Comparison of ENCODE assay signal across 9 mouse cellular contexts in genomic region chr12:112617184-112617583, GRCm38 (mm10). TPM values are rescaled to one million over a fixed set of nuclear protein-coding genes. Genes with fewer than 3 reads are reported as not detected.
DNase-seq lines count a peak whose midpoint lies in the region; ATAC-seq and TF ChIP-seq lines count a peak whose summit lies in the region.
"Had no signal": no experiment of that assay in that cellular context is flagged by ENCODE, and none has a peak within 500 bp of the region (broad histone marks: within the 10 kb centered on the region; RNA-seq: fewer than 3 reads in every experiment).

No protein-coding gene starts in this region.

- no peak for TF ChIP-seq CTCF in C2C12 (IDR thresholded peaks at IDR 0.05; ENCODE audit: control insufficient read depth, insufficient read depth, insufficient read length)

- H3K27ac ChIP-seq in heart, embryonic 16.5 days (ENCODE audit: low read length) = peak overlapping the region; percentile 98
- H3K27ac ChIP-seq: embryonic facial prominence, embryonic 12.5 days; lung, embryonic 15.5 days had no signal

- DNase-seq in 3T3-L1 (ENCODE audit: low read depth, low spot score) = peak; percentile 79
- DNase-seq in c-Kit-positive CD71-positive TER-119-positive erythroid progenitor cells, embryonic 14.5 days (ENCODE audit: low spot score) = no peak
- DNase-seq in cerebellum, postnatal 25 days = no peak
- no peak for DNase-seq in cerebellum, adult 9-10 months

- no peak overlapping the region for H3K9ac ChIP-seq in heart, embryonic 16.5 days (ENCODE audit: low read length)
- H3K9ac ChIP-seq: embryonic facial prominence, embryonic 12.5 days; lung, embryonic 15.5 days had no signal

- peaks cover 35% of the 10 kb centered on the region for H3K36me3 ChIP-seq in C2C12 (ENCODE audit: control insufficient read depth, insufficient read depth)
- no peaks in the 10 kb centered on the region for H3K36me3 ChIP-seq in heart, embryonic 16.5 days (ENCODE audit: control insufficient read depth, insufficient read depth)
- H3K36me3 ChIP-seq: embryonic facial prominence, embryonic 12.5 days; lung, embryonic 15.5 days had no signal

- peaks cover 33% of the 10 kb centered on the region for H3K4me1 ChIP-seq in heart, embryonic 16.5 days (ENCODE audit: control insufficient read depth, insufficient read depth, low read length)

- 56% methylated on average over 11 of the region's 11 CpGs for WGBS in heart, embryonic 16.5 days

- no peaks in the 10 kb centered on the region for H3K79me3 ChIP-seq in C2C12 (ENCODE audit: low read depth)

- ATAC-seq in heart, embryonic 16.5 days (replicated peaks; ENCODE audit: extremely low read depth, insufficient read depth, low FRiP score) = no peak
- peak; percentile 37 for ATAC-seq in megakaryocyte progenitor cell, adult 5-6 weeks (replicated peaks; ENCODE audit: poor library complexity)

- no peaks in the 10 kb centered on the region for H3K79me2 ChIP-seq in C2C12 (ENCODE audit: control insufficient read depth, insufficient read depth)

- no peak overlapping the region for H3K4me3 ChIP-seq in C2C12 (ENCODE audit: insufficient read depth, poor library complexity, severe bottlenecking)
- no peak overlapping the region for H3K4me3 ChIP-seq in heart, embryonic 16.5 days (ENCODE audit: low read length)
- H3K4me3 ChIP-seq: embryonic facial prominence, embryonic 12.5 days; lung, embryonic 15.5 days had no signal

- no peaks in the 10 kb centered on the region for H3K9me3 ChIP-seq in heart, embryonic 16.5 days (replicated peaks; ENCODE audit: control insufficient read depth, low read length)
- H3K9me3 ChIP-seq: embryonic facial prominence, embryonic 12.5 days; lung, embryonic 15.5 days had no signal

- no peaks in the 10 kb centered on the region for H3K27me3 ChIP-seq in C2C12 (ENCODE audit: control insufficient read depth, insufficient read depth, insufficient read length)
- H3K27me3 ChIP-seq in heart, embryonic 16.5 days (ENCODE audit: control insufficient read depth, insufficient read depth, low read length) = no peaks in the 10 kb centered on the region

- H3ac ChIP-seq in C2C12 (ENCODE audit: control insufficient read depth, insufficient read length, low read depth) = no peak overlapping the region

- no peak overlapping the region for H3K4me2 ChIP-seq in heart, embryonic 16.5 days (ENCODE audit: low read depth, low read length)
- H3K4me2 ChIP-seq: embryonic facial prominence, embryonic 12.5 days; lung, embryonic 15.5 days had no signal

TF ChIP-seq in C2C12, 6 proteins besides CTCF, POLR2A, EP300 and RAD21:
- no peak for TF ChIP-seq MYOD1 (IDR thresholded peaks at IDR 0.05; ENCODE audit: control insufficient read depth, insufficient read length, low read depth)
- peak; percentile 47 for TF ChIP-seq FOSL1 (IDR thresholded peaks at IDR 0.05; ENCODE audit: insufficient read depth, low read length, poor library complexity, severe bottlenecking)
- no peak for TF ChIP-seq CEBPB (IDR thresholded peaks at IDR 0.05; ENCODE audit: low read depth)
- peak; percentile 20 for TF ChIP-seq MAX (IDR thresholded peaks at IDR 0.05)
- TF ChIP-seq MYOG (IDR thresholded peaks at IDR 0.05; ENCODE audit: control insufficient read depth, extremely low read depth, insufficient read length) = no peak

RNA-seq across cellular contexts. Expression of gene Adssl1, which starts 2.7 kb away (rescaled TPM):
- polyA plus RNA-seq in C2C12 (2012; fragmentation: generic; extraction: Trizol) = 10.1 TPM
- polyA plus RNA-seq in heart, embryonic 16.5 days (2015; fragmentation: Nextera tagmentation; extraction: Ambion mirVana) = 108 and 118 TPM in 2 replicates
- 113 and 131 TPM in 2 replicates for total RNA-seq in megakaryocyte progenitor cell, adult 5-6 weeks (2015)
- 113 and 126 TPM in 2 replicates for total RNA-seq in megakaryocyte progenitor cell, adult 5-6 weeks (2017)

RNA-seq across cellular contexts. Expression of gene Siva1, which starts 27.3 kb away (rescaled TPM):
- 164 TPM for polyA plus RNA-seq in C2C12 (2012; fragmentation: generic; extraction: Trizol)
- 117 and 139 TPM in 2 replicates for polyA plus RNA-seq in heart, embryonic 16.5 days (2015; fragmentation: Nextera tagmentation; extraction: Ambion mirVana)
- 163 and 168 TPM in 2 replicates for total RNA-seq in megakaryocyte progenitor cell, adult 5-6 weeks (2015)
- total RNA-seq in megakaryocyte progenitor cell, adult 5-6 weeks (2017) = 291 and 325 TPM in 2 replicates

RNA-seq across cellular contexts. Expression of gene Inf2, which starts 28.6 kb away (rescaled TPM):
- polyA plus RNA-seq in C2C12 (2012; fragmentation: generic; extraction: Trizol) = 118 TPM
- polyA plus RNA-seq in heart, embryonic 16.5 days (2015; fragmentation: Nextera tagmentation; extraction: Ambion mirVana) = 3.0 and 3.6 TPM in 2 replicates
- 11.0 and 13.6 TPM in 2 replicates for total RNA-seq in megakaryocyte progenitor cell, adult 5-6 weeks (2015)
- total RNA-seq in megakaryocyte progenitor cell, adult 5-6 weeks (2017) = 4.8 and 7.1 TPM in 2 replicates

RNA-seq across cellular contexts. Expression of gene Akt1, which starts 57.5 kb away (rescaled TPM):
- polyA plus RNA-seq in C2C12 (2012; fragmentation: generic; extraction: Trizol) = 297 TPM
- polyA plus RNA-seq in heart, embryonic 16.5 days (2015; fragmentation: Nextera tagmentation; extraction: Ambion mirVana) = 51.4 and 56.7 TPM in 2 replicates
- 84.3 and 85.6 TPM in 2 replicates for total RNA-seq in megakaryocyte progenitor cell, adult 5-6 weeks (2015)
- 74.8 and 96.1 TPM in 2 replicates for total RNA-seq in megakaryocyte progenitor cell, adult 5-6 weeks (2017)

Comparison
In these comparisons a context has a peak if more than half of its experiments do, and no peak if none do; other contexts are left out.
1. RNA of gene Inf2, which starts 28.6 kb away (polyA plus RNA-seq): 118 TPM in C2C12 (single experiment); 3.0 to 3.6 TPM in heart, embryonic 16.5 days; every median in the first group is over 10 times any median in the second.